ENCODE assay signal across 8 mouse cellular contexts in the genomic region with DNA sequence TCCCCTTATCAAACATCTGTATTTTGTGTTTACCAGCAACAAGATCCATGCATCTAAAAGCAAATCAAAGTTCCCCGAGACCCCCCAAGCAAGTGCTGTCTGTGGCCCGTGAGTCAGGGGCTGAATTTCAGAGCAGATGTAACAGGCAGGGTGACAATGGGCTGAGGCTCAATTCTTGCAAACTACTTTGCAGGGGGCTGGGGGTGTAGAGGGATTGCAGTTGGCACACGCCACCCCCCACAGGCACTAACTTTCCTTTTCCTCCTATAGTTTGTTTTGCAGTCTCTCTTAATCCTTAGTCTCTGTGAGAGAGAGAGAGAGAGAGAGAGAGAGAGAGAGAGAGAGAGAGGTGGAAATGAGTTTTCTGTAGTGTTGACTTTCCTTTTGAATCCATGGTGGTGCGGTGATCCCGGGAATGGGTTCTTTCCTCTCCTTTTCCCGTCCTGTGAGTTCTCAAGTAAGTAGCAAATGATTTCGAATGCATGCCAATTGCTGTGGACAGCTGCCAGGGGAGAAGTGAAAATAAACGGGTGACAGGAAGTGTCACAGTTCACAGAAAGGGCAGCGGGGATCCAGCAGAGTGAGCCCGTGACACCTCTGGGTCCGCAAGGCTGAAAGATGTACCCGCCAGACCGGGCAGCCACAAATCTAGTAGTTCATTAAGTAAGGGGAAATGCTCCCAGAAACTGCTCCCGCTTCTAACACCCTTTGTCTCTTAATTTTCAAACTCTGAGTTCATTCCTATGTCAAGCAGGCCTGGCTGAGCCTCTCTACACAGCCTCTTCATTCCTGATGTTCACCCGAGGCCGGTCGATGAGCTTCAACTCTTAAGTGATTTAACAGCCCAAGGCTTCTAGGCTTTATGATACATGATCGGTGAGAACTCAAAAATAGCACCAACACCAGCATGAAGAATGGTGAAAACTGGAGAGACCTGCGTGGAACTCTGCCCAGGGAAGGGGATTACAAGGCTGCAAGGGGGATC.
A peak's percentile ranks its signal among the peaks of the same experiment; 100 is the strongest.
DNase-seq lines count a peak whose midpoint lies in the region.

No protein-coding gene starts in this region.

- intact Hi-C loops in heart, postnatal 25 days (cut with DNase I): no loop called here

- DNase-seq in cerebellum, postnatal 10 days: peak; percentile 10 to 22
- no peak for DNase-seq in cerebellum, adult 11-12 months
- DNase-seq in embryo, embryonic 11.5 days (ENCODE audit: low read depth, low spot score): peak; percentile 11
- peak; percentile 21 for DNase-seq in heart, postnatal 25 days (ENCODE audit: low spot score)
- peak; percentile 68 to 81 for DNase-seq in kidney, postnatal 4 days
- peak; percentile 56 for DNase-seq in mesoderm, embryonic 11.5 days (ENCODE audit: low read depth, low spot score)
- DNase-seq in left cerebral cortex, adult 18-20 months (ENCODE audit: low spot score in 2 of 2): no peak
- DNase-seq in frontal cortex, postnatal 10 days (ENCODE audit: low spot score in 2 of 2): no peak

Comparison
In these comparisons a context has a peak if more than half of its experiments do, and no peak if none do; other contexts are left out.
1. DNase-seq: peak in cerebellum, postnatal 10 days (2 of 2), embryo, embryonic 11.5 days (single experiment), heart, postnatal 25 days (single experiment), kidney, postnatal 4 days (2 of 2) and mesoderm, embryonic 11.5 days (single experiment); none in cerebellum, adult 11-12 months (single experiment), left cerebral cortex, adult 18-20 months (0 of 2) and frontal cortex, postnatal 10 days (0 of 2).